Mouse (Mus musculus): ENCODE measurements around the gene Dexi.

Gene Dexi

GRCm38 (mm10) chr16:10499122-10499521 is 43.7 kb downstream of the Dexi start:
- no peak for DNase-seq (ENCODE audit: low spot score in 2 of 2)

- no peak for DNase-seq (ENCODE audit: low spot score in 2 of 2)
Measured at GRCm38 (mm10) chr16:10498096-10498602, 44.7 kb downstream of the Dexi start.

DNA sequence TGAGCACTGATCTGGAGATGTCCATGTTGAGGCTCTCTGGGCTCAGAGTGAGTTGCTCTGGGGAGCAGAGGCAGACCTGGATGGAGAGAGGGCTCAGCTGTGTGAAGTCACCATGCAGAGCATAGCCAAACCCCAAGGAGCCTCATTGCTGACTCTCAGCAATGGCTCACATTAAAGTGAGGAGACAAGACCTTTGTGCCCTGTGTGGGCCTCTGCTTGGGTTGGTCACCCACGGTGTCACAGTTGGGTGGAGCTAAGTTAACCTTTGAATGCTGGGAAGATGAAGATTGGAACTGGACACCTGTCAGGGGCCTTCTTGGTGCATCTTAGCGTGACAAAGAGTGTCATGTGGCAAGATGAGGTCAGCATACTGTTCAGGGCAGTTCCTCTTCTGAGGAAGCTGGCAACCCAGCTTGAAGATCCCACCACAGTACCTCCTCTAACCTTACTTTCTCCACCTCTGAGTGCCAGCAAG is 47.0 kb downstream of the Dexi start:
- DNase-seq (ENCODE audit: low spot score in 2 of 2), result no peak

GRCm38 (mm10) chr16:10492587-10492986 is 50.3 kb downstream of the Dexi start:
- DNase-seq (ENCODE audit: low spot score in 2 of 2), result no peak

DNA sequence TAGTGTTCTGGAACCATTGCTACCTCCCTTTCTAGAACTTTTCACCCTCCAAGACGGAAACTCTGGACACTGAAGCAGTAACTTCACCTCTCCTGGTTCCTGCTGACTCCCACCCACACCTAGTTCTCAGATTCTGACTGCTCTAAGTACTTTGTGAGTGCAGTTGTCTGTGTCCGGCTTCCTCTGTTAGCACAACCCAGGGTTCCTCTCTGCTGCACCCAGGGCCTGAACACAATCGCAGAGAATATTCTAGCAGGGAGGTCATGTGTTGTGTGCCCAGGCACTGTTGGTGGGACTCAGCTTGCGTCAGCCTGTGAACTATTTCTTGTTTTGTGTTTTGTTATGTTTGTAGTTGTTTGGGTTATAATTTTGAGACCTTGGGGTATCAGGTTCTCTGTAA is 51.1 kb downstream of the Dexi start:
- DNase-seq (ENCODE audit: low spot score in 2 of 2), result no peak

DNA sequence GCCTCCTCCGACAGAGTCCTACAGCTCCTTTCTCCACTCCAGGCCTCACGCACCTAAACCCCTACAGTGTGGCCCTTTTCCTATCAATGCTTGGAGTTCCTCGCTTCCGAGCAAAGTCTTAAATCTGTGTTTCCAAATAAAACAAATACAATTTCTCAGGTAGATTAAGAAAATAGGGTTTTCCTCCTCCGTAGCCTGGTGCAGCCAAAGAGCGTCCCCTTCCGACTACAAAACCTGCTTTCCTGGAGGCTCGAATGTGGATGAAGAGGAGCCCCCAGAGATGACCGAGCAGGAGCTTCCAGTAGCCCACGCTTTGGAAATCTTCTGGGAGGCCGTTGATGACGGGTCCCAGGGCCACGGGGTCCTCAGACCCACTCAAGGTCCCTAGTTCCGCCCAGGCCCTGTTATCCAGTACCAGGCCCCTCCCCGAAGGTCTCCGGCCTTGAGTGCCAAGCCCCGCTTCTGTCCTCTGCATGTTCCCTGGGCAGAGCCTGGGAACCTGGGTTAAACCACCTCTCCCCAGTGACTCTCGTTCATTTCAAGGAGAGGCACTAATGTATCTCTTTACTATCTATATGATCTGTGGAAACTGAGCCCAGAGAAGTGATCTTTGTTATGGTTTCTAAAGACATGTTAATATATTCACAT is 52.2 kb downstream of the Dexi start:
- DNase-seq (ENCODE audit: low spot score in 2 of 2), result no peak

DNA sequence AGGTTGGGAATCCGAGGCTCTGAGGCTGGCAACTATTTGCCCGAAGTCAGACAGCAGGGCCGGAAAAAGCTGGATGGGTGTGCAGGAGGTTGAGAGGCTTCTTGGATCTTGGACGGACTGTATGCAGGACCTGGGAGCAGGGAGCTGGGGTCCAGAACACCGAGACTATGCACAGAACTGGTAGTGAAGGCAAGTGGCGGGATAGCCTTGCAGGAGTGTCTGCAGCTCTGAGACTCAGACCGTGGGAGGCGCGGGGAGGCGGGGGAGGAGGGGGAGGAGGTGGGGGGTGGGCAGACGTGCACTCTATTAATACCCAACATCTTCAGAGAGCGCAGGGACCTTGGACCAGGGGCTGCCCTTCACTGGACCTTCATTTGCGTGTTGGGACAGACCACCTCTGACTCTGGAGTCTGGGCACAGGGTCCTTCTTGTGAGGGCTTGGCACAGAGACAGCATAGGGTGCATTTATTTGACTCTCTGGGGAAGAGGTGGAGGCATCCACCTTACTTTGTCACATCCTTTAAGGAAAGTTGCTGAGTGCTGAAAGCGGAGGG is 52.9 kb downstream of the Dexi start:
- no peak for DNase-seq (ENCODE audit: low spot score in 2 of 2)

DNA sequence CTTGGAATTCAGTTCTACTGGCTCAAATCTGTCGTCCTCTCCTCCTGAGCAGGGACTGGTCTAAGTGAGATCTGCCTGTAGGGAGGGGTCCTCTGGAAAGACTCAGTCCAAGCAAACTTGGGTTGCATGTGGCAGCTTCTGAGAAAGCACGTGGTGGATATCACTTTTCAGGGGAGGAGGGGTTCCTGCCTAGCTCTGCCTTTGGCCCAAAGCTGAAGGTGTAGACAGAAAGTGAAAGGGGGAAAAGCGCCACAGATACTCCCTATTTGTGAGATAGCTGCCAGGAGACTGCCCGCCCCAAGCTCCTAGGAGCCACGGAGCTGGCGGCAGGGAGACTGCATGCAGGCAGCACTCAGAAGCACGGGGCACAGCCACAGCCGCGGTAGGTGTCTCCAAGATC is 53.4 kb downstream of the Dexi start:
- no peak for DNase-seq (ENCODE audit: low spot score in 2 of 2)

DNA sequence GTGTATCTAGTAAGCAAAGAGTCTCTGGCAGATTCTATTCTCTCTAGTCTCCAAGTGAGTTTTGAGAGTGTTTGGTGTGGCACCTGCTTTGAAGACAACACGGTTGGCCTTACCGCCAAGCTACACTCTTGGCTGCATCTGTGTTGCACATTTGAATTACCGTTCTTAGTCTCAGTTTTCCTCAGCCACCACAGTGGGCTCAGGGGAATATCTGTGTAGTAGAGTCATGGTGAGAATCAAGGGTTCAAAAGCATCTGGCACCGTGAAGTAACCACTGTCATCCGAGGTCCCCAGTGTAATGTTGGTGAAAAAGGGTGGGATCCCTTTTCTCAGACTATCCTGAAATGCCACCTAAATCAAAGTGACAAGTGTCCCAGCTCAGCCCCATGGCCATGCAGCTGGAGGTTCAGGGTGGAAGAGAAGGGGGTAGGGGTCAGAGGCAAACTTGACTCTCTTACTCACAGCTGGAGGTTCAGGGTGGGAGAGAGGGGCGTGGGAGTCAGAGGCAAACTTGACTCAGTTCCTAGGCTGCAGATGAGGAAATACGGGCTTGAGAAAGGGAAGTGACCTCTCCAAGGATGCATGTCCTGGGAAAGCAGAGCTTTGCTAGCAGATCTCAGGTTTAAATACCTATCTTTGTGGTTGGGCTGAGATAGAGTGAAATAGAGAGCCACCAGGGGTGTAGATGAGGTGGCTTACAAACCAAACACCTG is 53.9 kb downstream of the Dexi start:
- DNase-seq (ENCODE audit: low spot score in 2 of 2), result no peak

DNA sequence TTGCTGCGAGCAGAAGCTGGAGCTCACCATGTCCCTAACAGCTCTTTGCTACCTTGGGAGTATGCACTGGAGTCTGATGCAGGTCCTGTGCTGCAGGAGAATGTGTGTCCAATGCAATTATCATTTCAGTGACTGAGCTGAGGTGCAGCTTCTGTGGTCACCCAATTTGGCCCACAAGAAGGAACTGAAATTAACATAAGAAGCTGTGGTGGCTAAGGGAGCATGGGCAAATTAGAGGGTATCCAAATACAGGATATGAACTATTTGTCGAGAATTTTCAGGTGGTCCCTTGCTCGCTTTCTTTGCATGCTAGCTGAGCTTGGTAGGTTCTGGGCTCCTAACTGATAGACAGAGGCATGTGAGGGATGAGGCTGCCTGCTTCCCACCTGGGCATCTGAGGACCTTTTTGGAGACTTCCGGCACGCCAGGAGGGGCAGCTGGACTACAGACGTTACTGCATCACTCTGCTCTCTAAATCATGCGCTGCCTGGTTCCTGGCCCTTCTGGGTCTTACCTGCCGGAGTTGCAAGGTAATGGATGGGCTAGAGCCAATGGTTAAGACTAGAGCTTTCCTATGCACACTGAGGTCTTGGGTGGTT is 54.9 kb downstream of the Dexi start:
- no peak for DNase-seq (ENCODE audit: low spot score in 2 of 2)

- no peak for DNase-seq (ENCODE audit: low spot score in 2 of 2)
Measured at GRCm38 (mm10) chr16:10486993-10487392, 55.9 kb downstream of the Dexi start.

- no peak for DNase-seq (ENCODE audit: low spot score in 2 of 2)
Measured at GRCm38 (mm10) chr16:10482343-10482742, 60.5 kb downstream of the Dexi start.

GRCm38 (mm10) chr16:10479857-10480256 is 63.0 kb downstream of the Dexi start, which contains the start of gene Ciita:
TSS of gene Ciita (plus strand) at chr16:10480059.
- no peak for DNase-seq (ENCODE audit: low spot score in 2 of 2)

GRCm38 (mm10) chr16:10475919-10476318 is 66.9 kb downstream of the Dexi start:
- no peak for DNase-seq (ENCODE audit: low spot score in 2 of 2)

DNA sequence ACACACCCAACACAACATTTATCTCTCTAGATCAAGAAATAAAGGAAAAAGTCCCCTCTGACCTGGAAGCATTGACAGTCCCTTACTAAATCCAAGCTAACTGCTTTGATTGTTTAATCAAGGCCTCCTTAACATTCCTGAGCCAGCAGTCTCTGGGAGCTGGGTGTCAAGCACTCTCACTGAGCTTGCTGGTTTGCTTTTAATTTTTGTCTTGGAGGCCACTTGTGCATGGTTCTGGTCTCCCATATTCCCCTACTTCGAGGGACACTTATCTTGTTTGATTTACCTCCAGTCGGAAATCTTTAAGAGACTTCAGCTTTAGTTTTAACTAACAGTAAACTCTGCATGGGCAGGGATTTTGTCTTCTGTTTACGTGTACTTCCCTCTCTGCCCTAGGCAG is 67.9 kb downstream of the Dexi start:
- no peak for DNase-seq (ENCODE audit: low spot score in 2 of 2)

DNA sequence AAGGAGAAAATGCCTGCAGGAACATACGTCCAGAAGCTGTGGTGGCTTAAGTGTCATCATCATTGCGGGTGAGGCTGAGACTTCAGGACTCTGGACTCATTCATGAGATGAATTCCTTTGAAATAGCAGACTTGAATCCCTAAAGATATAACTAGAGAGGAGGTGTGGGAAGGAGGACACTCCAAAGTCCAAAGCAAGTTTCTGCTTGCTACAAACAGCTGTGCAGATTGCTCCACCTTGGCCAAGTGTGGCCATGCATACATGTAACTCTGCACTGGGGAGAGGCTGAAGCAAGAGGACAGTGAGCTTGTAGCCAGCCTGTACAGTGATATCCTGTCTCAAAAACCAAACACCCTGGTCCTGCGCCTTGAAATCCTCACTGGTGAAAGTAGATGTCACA is 70.9 kb downstream of the Dexi start:
- DNase-seq (ENCODE audit: low spot score in 2 of 2), result no peak

- no peak for DNase-seq (ENCODE audit: low spot score in 2 of 2)
Measured at GRCm38 (mm10) chr16:10468201-10468600, 74.7 kb downstream of the Dexi start.

- DNase-seq (ENCODE audit: low spot score in 2 of 2), result no peak
Measured at GRCm38 (mm10) chr16:10467391-10468107, 75.3 kb downstream of the Dexi start.

GRCm38 (mm10) chr16:10465011-10465681 is 77.7 kb downstream of the Dexi start:
- DNase-seq (ENCODE audit: low spot score in 2 of 2), result no peak

DNA sequence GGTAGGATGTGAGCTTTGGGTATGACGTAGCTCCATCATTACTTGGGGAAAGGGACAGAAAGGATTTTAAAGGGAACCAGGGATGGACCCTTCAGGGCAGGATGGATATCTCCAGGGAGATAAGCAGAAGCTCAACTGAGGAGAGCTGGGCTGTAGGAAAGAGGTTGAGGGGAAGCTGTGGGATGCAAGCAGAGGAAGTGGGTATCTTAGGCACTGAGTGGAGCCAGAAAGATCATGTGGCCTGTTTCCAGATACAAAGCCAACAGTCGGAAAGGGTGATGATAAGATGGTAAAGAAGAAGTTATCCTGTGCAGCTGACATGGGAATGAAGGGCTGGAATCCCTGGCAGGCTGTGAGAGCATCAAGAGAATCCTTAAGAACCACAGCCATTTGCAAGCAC is 81.7 kb downstream of the Dexi start:
- no peak for DNase-seq (ENCODE audit: low spot score in 2 of 2)

GRCm38 (mm10) chr16:10460188-10460587 is 82.7 kb downstream of the Dexi start:
- DNase-seq (ENCODE audit: low spot score in 2 of 2), result no peak

Data from cerebellum, postnatal 4 days (tissue).